Mouse (Mus musculus) MEL (cell line): ENCODE data around the gene Leo1. TPM values are rescaled to one million over a fixed set of nuclear protein-coding genes. Genes with fewer than 3 reads are reported as not detected.

Experiments
- DNase-seq: peaks from one replicate; pipeline ENCODE4 v3.0.0; 2011; ENCODE audit warnings: low read depth, low spot score
- H3K27ac ChIP-seq: 2 replicates; pipeline ENCODE4 v1.5.1; 2012; ENCODE audit warnings: low read depth, mild to moderate bottlenecking, control low read depth, low read length, moderate library complexity; ENCODE audit not compliant: control insufficient read depth
- H3K27me3 ChIP-seq, 2 experiments: fragments of 150-350 bp in 1 of 2; sonication (generic) in 1 of 2; 2 replicates each; pipeline ENCODE4 v1.6.1; 2012; ENCODE audit warnings: low read length in 2 of 2, mild to moderate bottlenecking in 2 of 2, improper control_type of control experiment in 1 of 2, moderate library complexity in 1 of 2; ENCODE audit not compliant: insufficient read depth in 2 of 2, control insufficient read depth in 1 of 2
- H3K36me3 ChIP-seq, 2 experiments: 2 replicates each; pipeline ENCODE4 v1.6.1; 2012 to 2014; ENCODE audit warnings: low read length in 2 of 2, improper control_type of control experiment in 1 of 2, inconsistent platforms in 1 of 2, mild to moderate bottlenecking in 1 of 2; ENCODE audit not compliant: insufficient read depth in 2 of 2, control insufficient read depth in 1 of 2
- H3K4me1 ChIP-seq, 2 experiments: fragments of 150-350 bp in 1 of 2; sonication (generic) in 1 of 2; 2 replicates each; pipeline ENCODE4 v1.6.1; 2012; ENCODE audit warnings: low read length in 2 of 2, improper control_type of control experiment in 1 of 2, mild to moderate bottlenecking in 1 of 2; ENCODE audit not compliant: insufficient read depth in 2 of 2, control insufficient read depth in 1 of 2
- H3K4me3 ChIP-seq, 2 experiments: fragments of 150-350 bp in 1 of 2; sonication (generic) in 1 of 2; 2 replicates each; pipeline ENCODE4 v1.5.1; 2012; ENCODE audit warnings: low read depth in 2 of 2, low read length in 2 of 2, mild to moderate bottlenecking in 2 of 2, moderate library complexity in 2 of 2, control low read depth in 1 of 2, improper control_type of control experiment in 1 of 2; ENCODE audit not compliant: control insufficient read depth in 1 of 2, insufficient read depth in 1 of 2
- H3K79me2 ChIP-seq: 2 replicates; pipeline ENCODE4 v1.6.1; 2012; ENCODE audit warnings: mild to moderate bottlenecking, low read length, moderate library complexity; ENCODE audit not compliant: control insufficient read depth, poor library complexity, insufficient read depth
- H3K9ac ChIP-seq: 2 replicates; pipeline ENCODE4 v1.6.1; 2012; ENCODE audit warnings: low read depth, mild to moderate bottlenecking, control low read depth, low read length, moderate library complexity; ENCODE audit not compliant: control insufficient read depth, poor library complexity, severe bottlenecking
- H3K9me3 ChIP-seq: fragments of 150-350 bp; sonication (generic); replicated peaks from 2 replicates; pipeline ENCODE4 v1.6.1; 2012; ENCODE audit warnings: mild to moderate bottlenecking, low read length, improper control_type of control experiment, moderate library complexity; ENCODE audit not compliant: insufficient read depth
- BHLHE40 ChIP-seq: IDR thresholded peaks from 2 replicates; pipeline ENCODE4 v1.6.1; 2012; ENCODE audit warnings: low read depth, mild to moderate bottlenecking, inconsistent platforms, low read length, improper control_type of control experiment, borderline replicate concordance
- CHD1 ChIP-seq: IDR thresholded peaks from 2 replicates; pipeline ENCODE4 v1.6.1; 2012; ENCODE audit warnings: low read depth, mild to moderate bottlenecking, inconsistent platforms, low read length, improper control_type of control experiment
- CTCF ChIP-seq, 3 experiments: IDR thresholded peaks in 2 of 3; conservative IDR thresholded peaks in 1 of 3; 2 replicates each; pipeline ENCODE4 v1.5.1; 2011 to 2012; ENCODE audit warnings: low read length in 3 of 3, low read depth in 2 of 3, mild to moderate bottlenecking in 2 of 3, improper control_type of control experiment in 1 of 3, inconsistent platforms in 1 of 3, mixed read lengths in 1 of 3, moderate library complexity in 1 of 3; ENCODE audit not compliant: control insufficient read depth in 1 of 3, insufficient read depth in 1 of 3, poor library complexity in 1 of 3, severe bottlenecking in 1 of 3
- E2F4 ChIP-seq: IDR thresholded peaks from 2 replicates; pipeline ENCODE4 v1.6.1; 2011; ENCODE audit warnings: low read depth, low read length, improper control_type of control experiment, borderline replicate concordance
- ELF1 ChIP-seq: IDR thresholded peaks from 2 replicates; pipeline ENCODE4 v1.6.1; 2014; ENCODE audit warnings: low read depth, mild to moderate bottlenecking, inconsistent platforms, low read length, improper control_type of control experiment, moderate library complexity
- EP300 ChIP-seq, 2 experiments: IDR thresholded peaks; 2 replicates each; pipeline ENCODE4 v1.6.1; 2011; ENCODE audit warnings: improper control_type of control experiment in 2 of 2, low read length in 2 of 2, low read depth in 1 of 2, mild to moderate bottlenecking in 1 of 2
- ETS1 ChIP-seq: IDR thresholded peaks from 2 replicates; pipeline ENCODE4 v1.6.1; 2012; ENCODE audit warnings: low read depth, mild to moderate bottlenecking, inconsistent platforms, low read length, improper control_type of control experiment, moderate library complexity
- HCFC1 ChIP-seq: IDR thresholded peaks from 2 replicates; pipeline ENCODE4 v1.6.1; 2012; ENCODE audit warnings: low read depth, mild to moderate bottlenecking, inconsistent platforms, low read length, improper control_type of control experiment, moderate library complexity
- JUND ChIP-seq: IDR thresholded peaks from 2 replicates; pipeline ENCODE4 v1.6.1; 2011; ENCODE audit warnings: low read depth, mild to moderate bottlenecking, improper control_type of control experiment, low read length
- MXI1 ChIP-seq: IDR thresholded peaks from 2 replicates; pipeline ENCODE4 v1.6.1; 2011; ENCODE audit warnings: mild to moderate bottlenecking, low read depth, low read length, improper control_type of control experiment
- MYB ChIP-seq: IDR thresholded peaks from 2 replicates; pipeline ENCODE4 v1.6.1; 2011; ENCODE audit warnings: mild to moderate bottlenecking, low read depth, low read length, improper control_type of control experiment
- MYC ChIP-seq: IDR thresholded peaks from 2 replicates; pipeline ENCODE4 v1.6.1; 2011; ENCODE audit warnings: low read depth, mild to moderate bottlenecking, low read length, improper control_type of control experiment, moderate library complexity
- POLR2A ChIP-seq, 2 experiments: IDR thresholded peaks; 2 replicates each; pipeline ENCODE4 v1.6.1; 2011 to 2012; ENCODE audit warnings: low read length in 2 of 2, mild to moderate bottlenecking in 2 of 2, control low read depth in 1 of 2, improper control_type of control experiment in 1 of 2, low read depth in 1 of 2, moderate library complexity in 1 of 2; ENCODE audit not compliant: control insufficient read depth in 1 of 2, insufficient read depth in 1 of 2, poor library complexity in 1 of 2
- RAD21 ChIP-seq: IDR thresholded peaks from 2 replicates; pipeline ENCODE4 v1.6.1; 2011; ENCODE audit warnings: mild to moderate bottlenecking, low read depth, low read length, improper control_type of control experiment
- RCOR1 ChIP-seq: IDR thresholded peaks from 2 replicates; pipeline ENCODE4 v1.6.1; 2012; ENCODE audit warnings: low read depth, mild to moderate bottlenecking, inconsistent platforms, low read length, improper control_type of control experiment
- SIN3A ChIP-seq: IDR thresholded peaks from 2 replicates; pipeline ENCODE4 v1.6.1; 2012; ENCODE audit warnings: low read length, improper control_type of control experiment, inconsistent platforms
- SMC3 ChIP-seq: IDR thresholded peaks from 2 replicates; pipeline ENCODE4 v1.6.1; 2011; ENCODE audit warnings: low read depth, low read length, improper control_type of control experiment
- TAL1 ChIP-seq: IDR thresholded peaks from 2 replicates; pipeline ENCODE4 v1.6.1; 2012; ENCODE audit warnings: mild to moderate bottlenecking, inconsistent platforms, low read length, moderate library complexity, mixed read lengths
- TCF12 ChIP-seq: IDR thresholded peaks from 2 replicates; pipeline ENCODE4 v1.6.1; 2014; ENCODE audit warnings: low read depth, mild to moderate bottlenecking, inconsistent platforms, low read length, improper control_type of control experiment, moderate library complexity
- USF2 ChIP-seq, 2 experiments: IDR thresholded peaks; 2 replicates each; pipeline ENCODE4 v1.6.1; 2011 to 2012; ENCODE audit warnings: improper control_type of control experiment in 2 of 2, low read length in 2 of 2, borderline replicate concordance in 1 of 2, inconsistent platforms in 1 of 2, low read depth in 1 of 2, mild to moderate bottlenecking in 1 of 2; ENCODE audit not compliant: insufficient read depth in 1 of 2
- ZKSCAN1 ChIP-seq: IDR thresholded peaks from 2 replicates; pipeline ENCODE4 v1.6.1; 2012; ENCODE audit warnings: low read depth, mild to moderate bottlenecking, inconsistent platforms, low read length, improper control_type of control experiment, moderate library complexity
- ZMIZ1 ChIP-seq: IDR thresholded peaks from 2 replicates; pipeline ENCODE4 v1.6.1; 2012; ENCODE audit warnings: low read depth, mild to moderate bottlenecking, inconsistent platforms, low read length, improper control_type of control experiment, moderate library complexity
- polyA plus RNA-seq, 2 experiments: library from polyadenylated mRNA; stranded (reverse) in 1 of 2; unstranded in 1 of 2; fragments of >175 nt in 1 of 2; fragments of >200 nt in 1 of 2; gene quantifications; 2 replicates each; pipeline versions ENCODE4 v1.2.1 to v1.2.4; 2012; ENCODE audit warnings: low replicate concordance in 2 of 2, low read depth in 1 of 2; ENCODE audit not compliant: insufficient read length in 2 of 2, insufficient read depth in 1 of 2, missing spikeins in 1 of 2
- total RNA-seq: library from RNA; depleted of rRNA; stranded (reverse); fragments of 300-350 nt; gene quantifications from 2 replicates; pipeline ENCODE4 v1.2.3, GENCODE M21; 2012

Leo1 gene
- total and polyA plus RNA-seq, 3 experiments: 42.6 to 49.0 TPM; not detected in 1

GRCm38 (mm10) chr9:75467581-75467980 is 26.3 kb downstream of the Leo1 start:
- Histone ChIP-seq H3K4me3 (no peak overlapping the region), H3K27ac (no peak overlapping the region), H3K9me3 (no peaks in the 10 kb centered on the region), H3K27me3 (no peaks in the 10 kb centered on the region), H3K36me3 (peaks cover 0 to 3% of the 10 kb centered on the region in 2 experiments; a peak in 2 of 4 replicates), H3K4me1 (no peaks in the 10 kb centered on the region), H3K79me2 (no peaks in the 10 kb centered on the region), H3K9ac (no peak overlapping the region)
- peak; percentile 24 for DNase-seq
- peak; percentile 26; the same call in 1 of the 2 replicates for TF ChIP-seq SMC3
- no peak for TF ChIP-seq E2F4
- TF ChIP-seq MYC: 0 out of 2 replicates have a peak, but pooled peaks have one; percentile 34
- no peak for TF ChIP-seq TAL1
- no peak for TF ChIP-seq POLR2A (IDR thresholded peaks at IDR 0.05; ENCODE audit: control insufficient read depth in 1 of 2, insufficient read depth in 1 of 2, low read depth in 1 of 2, low read length in 2 of 2, poor library complexity in 1 of 2)
- peak in 1 of 3 experiments; percentile 41; a peak in 2 of 6 replicates for TF ChIP-seq CTCF (IDR thresholded peaks at IDR 0.05 in 2 of 3, conservative IDR thresholded peaks at IDR 0.05 in 1 of 3; ENCODE audit: control insufficient read depth in 1 of 3, insufficient read depth in 1 of 3, low read depth in 2 of 3, low read length in 3 of 3, poor library complexity in 1 of 3, severe bottlenecking in 1 of 3)
- TF ChIP-seq RAD21: peak; percentile 22

- no peak overlapping the region for H3K27ac ChIP-seq
- H3K9ac ChIP-seq: no peak overlapping the region
- DNase-seq: peak; percentile 58
- H3K4me3 ChIP-seq: no peak overlapping the region
- H3K9me3 ChIP-seq: no peaks in the 10 kb centered on the region
- TF ChIP-seq CTCF (IDR thresholded peaks at IDR 0.05 in 2 of 3, conservative IDR thresholded peaks at IDR 0.05 in 1 of 3; ENCODE audit: control insufficient read depth in 1 of 3, insufficient read depth in 1 of 3, low read depth in 2 of 3, low read length in 3 of 3, poor library complexity in 1 of 3, severe bottlenecking in 1 of 3) (peak; percentile 23 to 51 (median 46)), BHLHE40 (no peak), HCFC1 (peak; percentile 44; the same call in 1 of the 2 replicates), POLR2A (IDR thresholded peaks at IDR 0.05; ENCODE audit: control insufficient read depth in 1 of 2, insufficient read depth in 1 of 2, low read depth in 1 of 2, low read length in 2 of 2, poor library complexity in 1 of 2) (no peak), EP300 (IDR thresholded peaks at IDR 0.05; ENCODE audit: low read depth in 1 of 2, low read length in 2 of 2) (no peak), ZMIZ1 (no peak)
- no peaks in the 10 kb centered on the region for H3K27me3 ChIP-seq
- H3K4me1 ChIP-seq: no peaks in the 10 kb centered on the region
- H3K79me2 ChIP-seq: no peaks in the 10 kb centered on the region
- peaks cover 0 to 3% of the 10 kb centered on the region in 2 experiments; a peak in 2 of 4 replicates for H3K36me3 ChIP-seq
These were observed 27.0 kb downstream of the Leo1 start for GRCm38 (mm10) chr9:75468297-75468696.

- no peaks in the 10 kb centered on the region for H3K36me3 ChIP-seq
- no peaks in the 10 kb centered on the region for H3K4me1 ChIP-seq
- no peak for TF ChIP-seq CTCF (IDR thresholded peaks at IDR 0.05 in 2 of 3, conservative IDR thresholded peaks at IDR 0.05 in 1 of 3; ENCODE audit: control insufficient read depth in 1 of 3, insufficient read depth in 1 of 3, low read depth in 2 of 3, low read length in 3 of 3, poor library complexity in 1 of 3, severe bottlenecking in 1 of 3)
- TF ChIP-seq HCFC1: no peak
- TF ChIP-seq TAL1: no peak
- TF ChIP-seq MXI1: no peak
- no peak for TF ChIP-seq BHLHE40
- no peak for TF ChIP-seq ZKSCAN1
- no peak for TF ChIP-seq MYC
- TF ChIP-seq RCOR1: no peak
- no peak for TF ChIP-seq RAD21
- TF ChIP-seq E2F4: no peak
- no peak for TF ChIP-seq SIN3A
- TF ChIP-seq JUND: no peak
- no peak for TF ChIP-seq ETS1
- no peak for TF ChIP-seq ELF1
- no peak for TF ChIP-seq TCF12
- no peak for TF ChIP-seq MYB
- no peak for TF ChIP-seq CHD1
- no peak for TF ChIP-seq USF2 (IDR thresholded peaks at IDR 0.05; ENCODE audit: borderline replicate concordance in 1 of 2, insufficient read depth in 1 of 2, low read depth in 1 of 2, low read length in 2 of 2)
- TF ChIP-seq, all 39 proteins: peak for 0
- no peak overlapping the region for H3K27ac ChIP-seq
- peak; percentile 40 for DNase-seq
- no peaks in the 10 kb centered on the region for H3K9me3 ChIP-seq
- H3K27me3 ChIP-seq: no peaks in the 10 kb centered on the region
- H3K79me2 ChIP-seq: no peaks in the 10 kb centered on the region
- no peak overlapping the region for H3K9ac ChIP-seq
- H3K4me3 ChIP-seq: no peak overlapping the region
These were observed 35.9 kb downstream of the Leo1 start for GRCm38 (mm10) chr9:75477212-75477611.
